In genomic region chr3:88150061-88150998, GRCm38 (mm10) we compare ENCODE assay signal across 8 mouse cellular contexts. TPM values are rescaled to one million over a fixed set of nuclear protein-coding genes. Genes with fewer than 3 reads are reported as not detected.
DNase-seq lines count a peak whose midpoint lies in the region; ATAC-seq and TF ChIP-seq lines count a peak whose summit lies in the region.

No protein-coding gene starts in this region.

- DNase-seq in adrenal gland, adult (ENCODE audit: inconsistent age in 2 of 2, low spot score in 1 of 2): peak; percentile 45 to 66
- DNase-seq in adrenal gland, adult 2 months: no peak
- DNase-seq in cerebellum, adult 2 months: peak; percentile 62
- peak; percentile 80 to 83 for DNase-seq in frontal cortex, postnatal 36 days (ENCODE audit: low spot score in 2 of 2)
- DNase-seq in liver, embryonic 11.5 days (ENCODE audit: low spot score): no peak
- no peak for DNase-seq in adipocyte (ENCODE audit: low spot score)

- 4% methylated on average over 14 of the region's 14 CpGs for WGBS in cerebellum, adult 2 months
- WGBS in intestine, embryonic 15.5 days: 24% methylated on average over 14 of the region's 14 CpGs
- 30% methylated on average over 14 of the region's 14 CpGs for WGBS in liver, embryonic 11.5 days
- 8% methylated on average over 14 of the region's 14 CpGs for WGBS in olfactory bulb, adult 2 months

- no peaks in the 10 kb centered on the region for H3K9me3 ChIP-seq in intestine, embryonic 15.5 days
- no peaks in the 10 kb centered on the region for H3K9me3 ChIP-seq in liver, embryonic 11.5 days (ENCODE audit: control insufficient read depth, low read length)

- TF ChIP-seq CTCF in cerebellum, adult 2 months (IDR thresholded peaks at IDR 0.05; ENCODE audit: borderline replicate concordance, insufficient read depth, low read depth, low read length): no peak
- TF ChIP-seq CTCF in olfactory bulb, adult 2 months (IDR thresholded peaks at IDR 0.05; ENCODE audit: insufficient read depth, low read depth, low read length): no peak

- peaks cover 80% of the 10 kb centered on the region for H3K4me1 ChIP-seq in cerebellum, adult 2 months (ENCODE audit: control insufficient read depth, insufficient read depth, low read length)
- H3K4me1 ChIP-seq in intestine, embryonic 15.5 days (replicated peaks): peaks cover 59% of the 10 kb centered on the region
- peaks cover 66% of the 10 kb centered on the region for H3K4me1 ChIP-seq in liver, embryonic 11.5 days (replicated peaks; ENCODE audit: control insufficient read depth, insufficient read depth, low read length)
- H3K4me1 ChIP-seq in olfactory bulb, adult 2 months (ENCODE audit: control insufficient read depth, insufficient read depth, low read length): peaks cover 78% of the 10 kb centered on the region

- peak overlapping the region; percentile 93 for H3K27ac ChIP-seq in cerebellum, adult 2 months (ENCODE audit: insufficient read depth, low read length)
- peak overlapping the region; percentile 79 for H3K27ac ChIP-seq in intestine, embryonic 15.5 days
- peak overlapping the region; percentile 52 for H3K27ac ChIP-seq in liver, embryonic 11.5 days (ENCODE audit: low read depth, low read length)
- H3K27ac ChIP-seq in olfactory bulb, adult 2 months (ENCODE audit: insufficient read depth, low read depth, low read length): peak overlapping the region; percentile 97

- TF ChIP-seq POLR2A in cerebellum, adult 2 months (IDR thresholded peaks at IDR 0.05; ENCODE audit: borderline replicate concordance, insufficient read depth, low read length): no peak
- TF ChIP-seq POLR2A in olfactory bulb, adult 2 months (IDR thresholded peaks at IDR 0.05; ENCODE audit: insufficient read depth, low read depth, low read length): no peak

- H3K4me2 ChIP-seq in intestine, embryonic 15.5 days (replicated peaks): peak overlapping the region; percentile 45
- peak overlapping the region; percentile 48 for H3K4me2 ChIP-seq in liver, embryonic 11.5 days

- ATAC-seq in intestine, embryonic 15.5 days: peak; percentile 8; the same call in 1 of the 2 replicates
- ATAC-seq in liver, embryonic 11.5 days (replicated peaks; ENCODE audit: low FRiP score): no peak

- H3K27me3 ChIP-seq in cerebellum, adult 2 months (ENCODE audit: control insufficient read depth, insufficient read depth, low read length): no peaks in the 10 kb centered on the region
- H3K27me3 ChIP-seq in intestine, embryonic 15.5 days (replicated peaks): no peaks in the 10 kb centered on the region
- H3K27me3 ChIP-seq in liver, embryonic 11.5 days (replicated peaks; ENCODE audit: control insufficient read depth, insufficient read depth, low read length): no peaks in the 10 kb centered on the region

- H3K9ac ChIP-seq in intestine, embryonic 15.5 days: peak overlapping the region; percentile 2; the same call in 1 of the 2 replicates
- peak overlapping the region; percentile 43; the same call in 1 of the 2 replicates for H3K9ac ChIP-seq in liver, embryonic 11.5 days (ENCODE audit: low read depth, low read length)

- no peaks in the 10 kb centered on the region for H3K36me3 ChIP-seq in intestine, embryonic 15.5 days
- no peaks in the 10 kb centered on the region for H3K36me3 ChIP-seq in liver, embryonic 11.5 days (ENCODE audit: control insufficient read depth, insufficient read depth, low read length)

- peak overlapping the region; percentile 4 for H3K4me3 ChIP-seq in cerebellum, adult 2 months (replicated peaks; ENCODE audit: insufficient read depth, low read depth, low read length)
- H3K4me3 ChIP-seq in intestine, embryonic 15.5 days (replicated peaks): no peak overlapping the region
- H3K4me3 ChIP-seq in liver, embryonic 11.5 days (ENCODE audit: low read depth, low read length): no peak overlapping the region; the same call in 1 of the 2 replicates
- H3K4me3 ChIP-seq in olfactory bulb, adult 2 months (ENCODE audit: insufficient read depth, low read depth, low read length): peak overlapping the region; percentile 12

RNA-seq across cellular contexts. Expression of gene Mef2d, which starts 8.2 kb away (rescaled TPM):
- total RNA-seq in adrenal gland, adult 2 months (2021): 100 to 1,000 TPM in 1 of 2 experiments, 10 to 100 TPM in 1; 78.4 to 114 TPM
- polyA plus RNA-seq in adrenal gland, adult 2 months (2012; rRNA removed): 173 and 185 TPM in 2 replicates
- 102 and 116 TPM in 2 replicates for polyA plus RNA-seq in cerebellum, adult 2 months (2012; rRNA removed)
- 19.7 and 20.8 TPM in 2 replicates for polyA plus RNA-seq in intestine, embryonic 15.5 days (2015; fragmentation: Nextera tagmentation; extraction: Ambion mirVana)
- 27.6 and 28.0 TPM in 2 replicates for polyA plus RNA-seq in liver, embryonic 11.5 days (2014; fragmentation: Nextera tagmentation; extraction: Ambion mirVana)
- polyA plus RNA-seq in olfactory bulb, adult 2 months (2012; ENCODE audit: insufficient read depth, insufficient read length, low replicate concordance, missing spikeins): 460 TPM in 1 of 2 replicates, not detected in the other

Comparison
In these comparisons a context has a peak if more than half of its experiments do, and no peak if none do; other contexts are left out.
1. DNase-seq: peak in adrenal gland, adult (2 of 2), cerebellum, adult 2 months (2 of 2) and frontal cortex, postnatal 36 days (2 of 2); none in adrenal gland, adult 2 months (single experiment), liver, embryonic 11.5 days (single experiment) and adipocyte (single experiment).
2. H3K4me3 ChIP-seq: peak in cerebellum, adult 2 months (single experiment) and olfactory bulb, adult 2 months (single experiment); none in intestine, embryonic 15.5 days (single experiment) and liver, embryonic 11.5 days (single experiment).
3. Peak in every context shown above with its lines, with median percentiles within 50 percentile points of each other: H3K27ac ChIP-seq.